Mouse (Mus musculus): Measurements from ENCODE around the gene Rgma. TPM values are rescaled to one million over a fixed set of nuclear protein-coding genes. Genes with fewer than 3 reads are reported as not detected.
A peak's percentile ranks its signal among the peaks of the same experiment; 100 is the strongest.

The Rgma gene
- 10 to 100 TPM; 34.5 to 51.1 TPM for total RNA-seq (2021)
- long read RNA-seq, experiment 1, transcript Rgma-201 (4 exons, 3,586 nt): major isoform, 6 of 16 reads
- long read RNA-seq, experiment 1, partial matches to known transcripts: 6 of 16 reads
- long read RNA-seq, experiment 1, other reads (novel, unspliced or antisense): 1 of 16 reads
- long read RNA-seq, experiment 2, partial matches to known transcripts: 0 of 7 reads
- long read RNA-seq, experiment 2, other reads (novel, unspliced or antisense): 4 of 7 reads

DNA sequence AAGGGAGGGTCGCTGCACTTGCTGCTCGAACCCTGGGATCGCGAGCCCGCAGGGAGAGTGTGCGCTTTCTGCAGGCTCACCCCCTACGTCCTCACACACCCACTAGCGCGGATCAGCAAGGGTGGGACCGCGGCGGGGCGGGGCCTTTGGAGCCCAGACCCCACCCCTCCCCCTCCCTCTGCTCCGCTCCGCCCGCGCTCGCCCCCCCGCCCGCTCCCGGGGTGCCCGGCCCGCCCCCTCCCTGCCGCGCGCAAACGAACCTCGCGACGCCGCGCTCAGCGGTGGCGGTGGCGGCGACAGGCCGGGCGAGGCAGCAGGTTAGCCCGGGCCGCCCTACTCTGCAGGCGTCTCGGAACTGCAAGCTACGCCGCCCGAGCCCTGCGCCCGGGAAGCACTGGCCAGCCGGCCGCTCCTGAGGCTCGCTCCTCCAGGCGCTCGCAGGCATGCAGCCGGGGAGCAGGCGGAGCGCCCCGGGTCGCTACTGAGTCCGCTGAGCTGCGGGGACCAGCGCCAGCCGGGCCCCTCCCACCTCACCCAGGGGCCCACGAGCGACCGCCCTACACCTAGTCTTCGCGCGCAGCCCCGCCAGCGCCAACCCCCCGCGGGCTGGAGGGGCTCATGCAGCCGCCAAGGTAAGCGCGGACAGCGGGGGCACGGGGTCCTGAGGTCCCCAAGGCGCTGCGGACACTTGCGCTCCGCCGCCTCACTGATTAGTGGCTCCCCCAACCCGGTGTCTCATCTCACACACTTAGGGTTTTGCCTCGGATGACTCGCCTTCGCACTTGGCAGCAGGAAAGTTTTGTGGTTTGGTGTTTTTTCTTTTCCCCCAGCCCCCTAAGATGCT is at the start of gene Rgma:
Gene Rgma, plus strand, starts transcription at position 253 of the 844 bp plus-strand sequence.
- peak; percentile 78 to 81 for DNase-seq

DNA sequence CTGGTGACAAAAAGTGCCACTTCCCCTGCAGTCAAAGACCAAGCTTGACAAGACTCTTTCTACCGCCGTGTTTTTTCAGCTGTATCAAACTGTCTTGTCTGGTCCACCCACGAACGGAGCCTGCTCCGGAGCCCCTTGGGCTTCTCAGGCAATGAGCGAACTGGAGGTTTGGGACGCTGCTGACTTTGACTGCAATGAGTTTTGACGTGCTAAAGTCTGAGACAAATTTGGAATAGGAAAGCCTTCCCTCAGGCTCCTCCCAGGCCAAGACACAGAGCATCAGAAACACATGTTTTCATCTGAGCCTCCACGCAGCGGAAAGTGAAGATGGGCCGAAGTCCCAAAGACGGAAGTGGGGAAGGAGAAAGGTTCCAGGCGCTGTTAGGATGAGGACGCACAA is 49.1 kb upstream of the Rgma start:
- DNase-seq: peak; percentile 52 to 58

DNA sequence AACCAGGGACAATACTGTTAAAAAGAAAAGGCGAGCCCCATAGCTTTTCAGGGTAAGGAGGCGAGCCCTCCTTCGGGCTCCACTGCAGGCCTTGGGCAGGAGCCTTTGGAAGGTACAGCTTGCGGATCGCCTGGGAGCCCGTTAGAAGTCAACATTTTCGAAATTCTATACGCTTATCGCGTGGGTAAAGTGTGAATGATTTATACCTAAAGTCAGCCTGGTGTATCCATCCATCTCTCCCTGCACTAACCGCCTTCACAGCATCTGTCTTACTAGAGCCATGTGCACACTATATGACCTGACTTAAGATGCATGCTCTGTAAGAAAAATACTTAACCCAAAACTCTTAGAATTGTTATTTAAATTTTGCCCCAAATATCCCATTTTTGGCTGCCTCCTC is 48.6 kb upstream of the Rgma start:
- DNase-seq: no peak

- peak; percentile 75 to 80 for DNase-seq
Observed at GRCm38 (mm10) chr7:73327193-73327592, 48.1 kb upstream of the Rgma start.

DNA sequence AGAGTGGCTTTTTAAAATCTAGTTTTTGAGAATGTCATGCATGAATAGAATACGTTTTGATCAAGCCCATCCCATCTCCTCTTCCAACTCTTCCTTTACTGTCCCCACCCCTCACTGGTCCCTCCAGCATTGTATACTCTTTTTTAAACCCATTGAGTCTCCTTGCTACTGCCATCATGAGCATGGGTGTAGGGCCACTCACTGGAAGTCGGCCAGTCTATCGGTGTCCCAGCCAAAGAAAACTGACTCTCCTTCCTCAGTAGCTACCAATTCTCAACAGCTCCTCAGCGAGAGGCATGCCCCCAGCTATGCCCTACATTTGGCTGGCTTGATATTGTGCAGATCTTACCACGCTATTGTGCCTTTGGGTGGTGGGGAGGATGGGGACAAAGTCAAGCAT is 47.7 kb upstream of the Rgma start:
- DNase-seq: no peak

DNA sequence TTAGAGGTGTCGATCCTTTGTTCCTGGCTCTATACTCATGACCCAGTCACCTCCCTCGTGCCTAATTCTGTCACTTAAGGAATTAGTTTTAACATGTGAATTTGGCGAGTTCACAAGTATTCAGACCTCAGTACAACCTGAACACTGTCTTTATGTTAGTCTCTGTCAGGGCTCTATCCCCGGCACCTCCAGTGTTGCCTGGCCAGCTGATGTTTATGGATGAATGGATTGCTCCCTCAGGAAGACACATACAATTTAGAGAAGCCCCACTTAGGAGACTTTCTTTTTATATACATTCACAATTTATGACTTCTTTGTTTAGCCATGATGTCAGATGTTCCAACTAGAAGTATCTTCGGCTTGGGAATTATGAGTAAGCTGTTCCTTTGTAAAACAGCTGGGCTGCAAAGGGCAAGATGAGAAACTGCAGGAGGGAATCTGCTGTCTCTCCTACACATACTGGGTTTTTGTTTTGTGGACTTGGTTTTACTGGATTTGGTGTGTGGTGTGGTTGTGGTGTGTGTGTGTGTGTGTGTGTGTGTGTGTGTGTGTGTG is 46.6 kb upstream of the Rgma start:
- DNase-seq: no peak

GRCm38 (mm10) chr7:73330754-73331153 is 44.6 kb upstream of the Rgma start:
- peak; percentile 62 to 66 for DNase-seq

DNA sequence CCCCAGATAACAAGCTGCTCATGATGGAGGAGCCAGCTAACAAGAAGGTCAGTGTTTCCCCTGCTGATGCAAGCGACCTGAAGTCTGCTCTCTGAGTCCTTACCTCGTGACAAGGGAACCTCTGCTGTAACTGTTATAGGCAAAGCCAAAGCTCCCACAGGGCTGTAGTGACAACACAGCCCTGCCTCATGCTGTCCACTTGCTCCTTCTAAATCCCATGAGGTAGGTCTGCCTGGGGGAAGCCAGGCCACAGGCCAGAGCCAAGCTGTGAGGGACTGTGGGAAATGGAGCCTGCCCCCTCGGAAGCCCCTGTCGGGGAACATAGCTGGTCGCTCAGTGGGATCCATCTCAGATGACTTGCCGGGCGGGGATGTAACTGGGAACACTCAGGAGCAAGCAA is 43.7 kb upstream of the Rgma start:
- no peak for DNase-seq

DNA sequence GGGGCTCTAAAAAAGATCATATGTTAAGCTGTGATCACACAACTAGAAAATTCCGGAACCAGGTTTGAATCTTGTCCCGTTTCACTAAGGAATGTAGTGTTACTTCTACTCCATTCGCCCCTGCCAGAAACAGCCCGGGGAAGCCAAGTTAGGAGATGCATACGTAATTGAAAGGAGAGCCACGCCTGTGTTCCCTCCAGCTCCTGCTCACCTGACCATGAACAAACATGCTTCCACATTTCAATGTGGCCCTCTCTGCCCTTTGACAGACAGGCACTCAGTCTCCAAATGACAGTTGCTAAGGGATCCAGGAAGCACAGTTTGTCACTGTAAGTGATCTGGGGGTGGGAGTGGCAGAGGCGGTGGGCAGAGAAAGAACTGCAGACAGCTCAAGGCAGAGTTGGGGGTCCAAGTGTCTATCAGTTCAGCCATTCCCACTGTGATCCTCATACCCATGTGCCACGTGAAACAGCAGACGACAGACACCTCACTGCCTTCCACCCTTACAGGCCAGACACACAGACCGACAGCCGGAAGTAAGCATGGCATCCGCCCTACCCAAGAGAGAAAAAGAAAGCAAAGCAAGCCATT is 41.8 kb upstream of the Rgma start:
- no peak for DNase-seq

DNA sequence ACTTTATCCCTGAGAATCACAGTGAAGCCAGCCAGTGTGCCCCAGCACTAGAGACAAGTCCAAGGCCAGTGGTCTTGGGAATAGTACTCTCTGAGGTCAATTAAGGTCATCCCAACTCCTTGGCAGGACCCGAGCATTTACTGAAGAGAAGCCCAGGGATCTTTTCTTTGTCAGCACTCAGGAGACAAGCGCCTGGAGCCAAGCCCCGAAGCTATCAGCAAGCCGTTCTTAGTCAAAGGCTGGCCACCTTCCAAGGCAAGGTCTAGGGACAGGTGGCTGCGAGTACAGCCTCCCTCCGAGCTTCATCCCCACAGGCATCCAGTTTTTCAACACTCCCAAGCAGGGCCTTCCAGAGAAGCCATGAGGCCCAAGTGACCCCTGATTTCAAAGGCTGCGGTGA is 40.4 kb upstream of the Rgma start:
- DNase-seq: peak; percentile 67 to 75

DNA sequence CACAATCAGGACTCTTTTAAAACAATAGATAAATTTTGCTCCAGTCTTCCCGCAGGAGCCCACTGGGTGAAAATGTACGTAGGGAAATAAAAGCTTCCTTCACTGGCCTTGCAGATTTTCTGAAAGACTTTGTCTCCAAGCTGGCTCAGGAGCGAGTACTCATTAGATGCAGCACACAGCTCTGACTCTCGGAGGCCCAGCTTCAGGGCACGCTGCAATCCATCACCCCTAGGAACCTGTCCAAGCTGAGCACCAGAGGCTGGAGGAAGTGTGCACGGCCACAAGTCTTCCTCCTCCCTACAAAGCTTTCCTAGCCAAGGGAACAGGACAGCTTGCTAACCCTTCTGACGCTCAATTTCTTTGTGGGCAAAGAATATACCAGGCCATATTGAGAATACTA is 38.9 kb upstream of the Rgma start:
- no peak for DNase-seq

GRCm38 (mm10) chr7:73338353-73338752 is 37.0 kb upstream of the Rgma start:
- DNase-seq: no peak

DNA sequence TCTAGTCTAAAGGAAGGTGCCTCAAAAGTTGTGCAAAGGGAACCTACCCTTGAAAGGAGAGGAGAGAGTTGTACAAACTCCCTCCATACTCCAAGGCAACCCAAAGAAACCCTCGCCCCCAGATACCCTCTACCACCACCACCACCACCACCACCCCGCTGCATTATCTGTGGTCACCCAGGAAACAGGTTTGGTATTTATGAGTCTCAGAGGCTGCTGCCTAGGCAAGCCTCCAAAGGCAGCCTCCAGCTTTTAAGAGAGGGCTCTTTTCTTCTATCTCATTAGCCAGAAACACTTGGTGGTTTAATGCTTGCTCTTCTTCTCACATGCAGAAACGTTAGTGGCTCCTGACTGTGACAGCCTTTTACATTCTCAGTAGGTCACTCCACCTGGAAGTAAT is 31.5 kb upstream of the Rgma start:
- DNase-seq: no peak

DNA sequence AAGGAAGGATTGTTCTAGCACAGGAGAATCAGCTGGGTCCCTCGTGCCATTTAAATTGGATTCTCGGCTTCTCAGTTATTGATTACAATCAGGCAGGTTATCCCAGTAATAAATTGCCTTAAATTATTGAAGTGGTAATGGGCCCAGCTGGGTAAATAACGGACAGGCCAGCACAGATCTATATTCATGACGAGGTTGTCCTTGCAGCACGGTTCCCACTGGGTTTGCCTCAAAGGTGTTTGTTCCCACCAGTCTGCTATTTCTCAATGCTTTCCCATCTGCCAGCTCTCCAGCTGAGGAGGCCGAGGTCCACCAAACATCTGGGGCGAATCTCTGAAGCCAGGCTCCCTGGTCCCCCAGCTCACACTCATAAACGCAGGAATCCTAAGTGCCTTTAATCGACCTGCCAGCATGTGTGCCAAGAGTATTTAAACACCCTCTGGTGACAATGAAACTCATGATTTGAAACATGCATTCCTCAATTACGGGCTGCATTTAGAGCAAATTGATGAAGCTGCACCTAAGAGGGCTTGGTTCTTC is 26.7 kb upstream of the Rgma start:
- DNase-seq: peak; percentile 49 to 53

DNA sequence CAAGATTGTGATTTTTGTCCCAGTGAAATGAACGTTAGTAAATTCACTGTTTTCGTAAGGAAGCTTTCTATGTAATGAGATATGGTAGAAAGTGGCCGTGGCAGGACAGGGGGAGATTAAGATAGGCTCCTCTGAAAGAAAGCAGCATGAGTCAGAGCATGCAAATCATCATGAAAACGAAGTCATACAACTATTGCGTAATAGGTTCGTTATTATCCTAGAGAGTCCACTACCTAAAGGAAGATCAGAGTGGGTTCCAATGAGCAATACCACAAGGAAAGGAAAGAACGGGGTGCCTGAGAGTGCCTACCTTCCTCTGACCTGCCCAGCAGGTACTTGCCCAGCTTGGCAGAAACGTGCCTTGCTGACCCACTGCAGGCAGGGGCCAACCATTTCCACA is 26.2 kb upstream of the Rgma start:
- DNase-seq: no peak

DNA sequence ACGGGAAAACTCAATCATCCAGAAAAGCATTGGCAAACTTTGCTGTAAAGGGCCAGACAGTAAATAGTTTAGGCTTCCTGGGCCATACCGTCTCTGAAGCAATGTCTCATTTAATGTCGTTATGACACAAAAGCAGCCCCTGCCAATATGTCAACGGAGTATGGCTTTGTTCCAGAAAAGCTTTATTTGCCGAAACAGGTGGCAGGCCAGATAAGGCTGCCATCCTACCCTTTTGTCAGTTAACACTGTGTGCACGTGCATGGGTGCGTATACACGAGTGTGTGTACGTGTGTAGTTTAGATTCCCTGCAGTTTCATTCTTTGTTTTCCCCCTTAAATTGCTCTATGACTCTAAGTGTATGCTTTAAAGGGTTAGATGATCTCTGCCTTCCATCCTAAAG is 20.1 kb upstream of the Rgma start:
- no peak for DNase-seq

GRCm38 (mm10) chr7:73356901-73357300 is 18.4 kb upstream of the Rgma start:
- DNase-seq: peak in 1 of 2 experiments; percentile 23

DNA sequence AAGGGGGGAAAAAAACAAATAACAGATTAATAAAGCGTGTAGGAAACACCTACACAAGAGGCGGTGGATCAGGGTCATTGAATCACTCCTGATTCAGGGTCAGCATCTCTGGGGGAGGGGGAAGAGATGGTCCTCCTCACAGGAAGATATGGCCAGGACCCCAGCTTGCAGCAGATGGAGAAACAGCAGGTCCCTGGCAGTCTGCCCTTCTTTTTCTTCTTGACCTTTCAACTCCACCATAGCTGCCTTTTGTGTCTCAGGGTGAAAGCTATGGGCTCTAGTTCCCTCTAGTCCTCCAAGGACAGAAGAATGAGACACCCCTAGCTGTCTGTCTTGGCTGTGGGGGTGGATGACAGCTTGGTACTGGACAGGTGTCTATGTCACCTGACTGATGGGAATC is 17.7 kb upstream of the Rgma start:
- DNase-seq: no peak

- DNase-seq: no peak
Observed at GRCm38 (mm10) chr7:73365511-73365910, 9.8 kb upstream of the Rgma start.

DNA sequence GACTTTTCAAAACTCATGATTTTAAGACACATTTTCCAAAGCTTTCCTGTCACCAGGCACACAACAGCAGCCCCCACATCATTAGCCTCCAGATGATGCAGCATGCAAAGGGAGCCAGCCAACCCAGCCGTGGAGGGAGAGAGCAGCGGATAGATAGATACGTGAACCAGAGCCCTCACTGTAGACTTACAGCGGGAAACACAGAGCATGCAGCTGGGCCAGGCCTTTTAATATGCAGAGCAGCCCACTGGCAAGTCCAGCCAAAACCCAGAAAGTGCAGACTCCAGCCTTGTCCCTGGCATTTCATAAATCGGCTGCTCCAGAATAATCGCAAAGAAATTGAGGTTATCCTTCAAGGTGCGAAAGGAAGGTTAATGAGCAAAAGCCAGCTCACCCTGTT is 9.3 kb upstream of the Rgma start:
- DNase-seq: no peak

GRCm38 (mm10) chr7:73367681-73368464 is 7.4 kb upstream of the Rgma start:
- DNase-seq: no peak

DNA sequence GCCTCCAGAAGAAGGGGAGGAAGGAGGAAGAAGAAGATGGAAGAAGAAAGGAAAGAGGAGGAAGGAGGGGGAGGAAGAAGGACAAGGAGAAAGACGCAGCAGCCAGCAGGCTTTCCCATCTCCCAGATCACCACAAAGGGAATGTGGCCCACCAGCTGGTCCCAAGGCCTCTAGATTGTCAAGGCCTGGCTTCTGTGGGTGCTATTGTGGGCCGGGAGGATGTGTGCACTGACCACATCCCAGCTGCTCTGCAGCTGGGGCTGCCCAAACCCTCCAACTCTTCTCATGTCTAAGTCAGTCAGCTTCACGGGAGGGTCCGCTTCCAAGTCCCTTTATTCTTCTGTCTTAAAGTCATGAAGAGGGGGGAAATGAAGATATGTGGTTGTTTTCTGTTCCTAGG is 5.3 kb upstream of the Rgma start:
- DNase-seq: peak in 1 of 2 experiments; percentile 42

Data from heart, adult 18-20 months (tissue).